Mouse (Mus musculus) retina, postnatal 7 days (tissue): ENCODE measurements at regions not wholly inside any gene's neighbourhood (a gene's known extent, or its start where the extent isn't known, plus 50 kb on each side); places are given as distances from the start of the nearest gene placed in this dataset.
A peak's percentile ranks its signal among the peaks of the same experiment; 100 is the strongest.

Experiments used
- DNase-seq: peaks from one replicate; pipeline ENCODE4 v3.0.0-alpha.2; 2012; ENCODE audit warnings: low read depth, low spot score

GRCm38 (mm10) chr14:111212929-111213657, 458.1 kb upstream of the Slitrk6 start:
- DNase-seq = no peak

- no peak for DNase-seq
Observed at GRCm38 (mm10) chr14:111226926-111227325, 448.0 kb upstream of the Slitrk5 start.

- no peak for DNase-seq
Observed at GRCm38 (mm10) chr14:111239121-111239520, 435.8 kb upstream of the Slitrk5 start.

- DNase-seq = peak; percentile 49
Observed at GRCm38 (mm10) chr14:111249347-111249946, 425.4 kb upstream of the Slitrk5 start.

GRCm38 (mm10) chr14:111253190-111253589, 421.7 kb upstream of the Slitrk5 start:
- DNase-seq = no peak

- DNase-seq = no peak
Observed at GRCm38 (mm10) chr14:111261696-111262095, 413.2 kb upstream of the Slitrk5 start.

- no peak for DNase-seq
Observed at GRCm38 (mm10) chr14:111270239-111270638, 404.7 kb upstream of the Slitrk5 start.

GRCm38 (mm10) chr14:111281354-111281753, 393.5 kb upstream of the Slitrk5 start:
- no peak for DNase-seq

- no peak for DNase-seq
Observed at GRCm38 (mm10) chr14:111283681-111284461, 391.0 kb upstream of the Slitrk5 start.

- DNase-seq = no peak
Observed at GRCm38 (mm10) chr14:111285981-111286380, 388.9 kb upstream of the Slitrk5 start.

GRCm38 (mm10) chr14:111295521-111295920, 379.4 kb upstream of the Slitrk5 start:
- DNase-seq = no peak

- no peak for DNase-seq
Observed at GRCm38 (mm10) chr14:111297796-111298195, 377.1 kb upstream of the Slitrk5 start.

- no peak for DNase-seq
Observed at GRCm38 (mm10) chr14:111330570-111330969, 344.3 kb upstream of the Slitrk5 start.

- no peak for DNase-seq
Observed at GRCm38 (mm10) chr14:111353518-111353917, 321.4 kb upstream of the Slitrk5 start.

GRCm38 (mm10) chr14:111396803-111397202, 278.1 kb upstream of the Slitrk5 start:
- no peak for DNase-seq

- DNase-seq = peak; percentile 5
Observed at GRCm38 (mm10) chr14:111400809-111401208, 274.1 kb upstream of the Slitrk5 start.

- no peak for DNase-seq
Observed at GRCm38 (mm10) chr14:111402538-111402937, 272.4 kb upstream of the Slitrk5 start.

- no peak for DNase-seq
Observed at GRCm38 (mm10) chr14:111403555-111403954, 271.3 kb upstream of the Slitrk5 start.

- no peak for DNase-seq
Observed at GRCm38 (mm10) chr14:111413543-111413942, 261.4 kb upstream of the Slitrk5 start.

GRCm38 (mm10) chr14:111418531-111418930, 256.4 kb upstream of the Slitrk5 start:
- no peak for DNase-seq

GRCm38 (mm10) chr14:111429101-111429857, 245.6 kb upstream of the Slitrk5 start:
- no peak for DNase-seq
